Mouse (Mus musculus): ENCODE measurements at regions not wholly inside any gene's neighbourhood (a gene's known extent, or its start where the extent isn't known, plus 50 kb on each side); places are given as distances from the start of the nearest gene placed in this dataset.

DNA sequence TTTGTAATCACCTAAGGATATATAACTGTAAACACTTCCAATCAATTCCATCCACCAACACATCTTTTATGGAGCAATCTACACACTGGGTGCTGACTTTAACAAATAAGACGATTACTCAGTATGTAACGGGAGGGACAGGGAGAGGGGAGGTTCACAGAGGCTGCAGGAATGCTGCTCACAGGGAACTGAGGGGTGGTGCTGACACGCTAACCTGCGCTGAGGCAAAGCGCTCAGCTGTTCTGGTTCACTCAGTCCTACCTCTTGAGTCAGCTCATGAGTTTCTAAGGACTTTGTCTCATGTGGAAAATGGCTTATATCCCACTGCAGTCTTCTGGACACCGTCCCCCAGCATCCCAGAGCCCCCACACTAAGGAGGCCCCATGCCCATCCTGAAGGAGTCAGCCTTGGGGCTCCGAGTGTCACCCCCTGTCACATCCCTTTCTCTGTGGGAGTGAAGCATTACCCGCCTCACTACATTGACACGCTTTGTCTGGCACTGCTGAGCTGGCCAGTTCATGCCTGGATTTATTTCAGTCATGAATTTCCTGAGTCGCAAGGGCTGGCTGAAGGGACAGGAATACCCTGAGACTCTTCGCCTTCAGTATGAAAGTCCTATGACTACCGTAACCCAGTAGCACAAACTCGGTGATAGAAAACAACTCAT, 184.6 kb upstream of the Dynlrb2 start:
- DNase-seq (ENCODE audit: low read depth, low spot score), result no peak
- WGBS, result 81% methylated on average over 13 of the region's 13 CpGs

GRCm38 (mm10) chr8:116315410-116315809, 189.4 kb upstream of the Dynlrb2 start:
- 57% methylated on average over 5 of the region's 5 CpGs for WGBS
- no peak for DNase-seq (ENCODE audit: low read depth, low spot score)

- WGBS, result 85% methylated on average over 12 of the region's 12 CpGs
- no peak for DNase-seq (ENCODE audit: low read depth, low spot score)
Measured at GRCm38 (mm10) chr8:116314429-116315092, 190.2 kb upstream of the Dynlrb2 start.

GRCm38 (mm10) chr8:116298891-116299290, 205.9 kb upstream of the Dynlrb2 start:
- 94% methylated on average over 7 of the region's 7 CpGs for WGBS
- DNase-seq (ENCODE audit: low read depth, low spot score), result no peak

DNA sequence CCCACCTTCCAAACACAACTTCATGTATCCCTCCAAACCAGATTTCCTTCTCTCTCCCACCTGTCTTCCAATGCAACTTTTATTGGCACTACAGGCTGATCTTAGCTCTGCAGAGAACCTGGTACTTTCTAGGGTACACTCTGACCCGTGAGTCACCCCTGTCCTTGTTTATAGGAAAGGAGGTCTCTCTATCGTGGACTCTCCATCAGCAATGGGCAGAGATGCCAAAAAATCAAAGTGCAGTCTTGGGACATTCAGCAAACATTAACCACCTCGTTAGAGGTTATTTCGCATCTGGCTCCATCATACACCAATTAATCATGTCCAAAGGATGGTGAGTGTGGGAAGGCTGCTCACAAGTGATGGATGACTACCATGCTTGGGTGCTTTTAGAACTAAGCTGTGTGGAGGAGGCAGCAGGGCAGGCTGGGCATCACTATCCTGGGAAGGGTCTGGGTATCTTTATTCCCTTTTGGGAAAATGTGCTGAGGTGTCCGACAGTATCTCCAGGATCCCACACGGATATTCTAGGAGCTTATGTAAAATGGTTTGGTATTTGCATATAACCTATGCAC, 214.0 kb upstream of the Dynlrb2 start:
- 69% methylated on average over 6 of the region's 6 CpGs for WGBS
- DNase-seq (ENCODE audit: low read depth, low spot score), result no peak

GRCm38 (mm10) chr8:116289237-116289636, 215.5 kb upstream of the Dynlrb2 start:
- 90% methylated on average over 2 of the region's 2 CpGs for WGBS
- no peak for DNase-seq (ENCODE audit: low read depth, low spot score)

- DNase-seq (ENCODE audit: low read depth, low spot score), result no peak
Measured at GRCm38 (mm10) chr8:116283990-116284389, 220.8 kb upstream of the Dynlrb2 start.

DNA sequence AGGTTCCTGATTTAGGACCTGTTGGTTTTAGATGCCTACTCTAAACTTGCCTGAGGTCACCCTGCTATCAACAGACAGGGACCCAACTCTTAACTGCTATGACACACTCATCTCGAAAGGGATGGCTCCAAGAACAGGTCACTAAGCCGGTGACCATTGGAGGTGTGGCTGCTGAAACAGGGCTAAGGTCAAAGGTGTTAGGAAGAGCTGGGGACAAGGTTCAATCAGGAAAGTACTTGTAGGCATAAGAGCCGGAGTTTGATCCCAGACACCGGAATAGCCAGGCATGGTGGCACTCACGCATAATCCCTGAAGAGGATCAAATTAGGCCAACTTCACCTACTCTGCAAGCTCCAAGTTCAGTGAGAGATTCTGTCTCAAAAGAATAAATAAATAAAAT, 222.4 kb upstream of the Dynlrb2 start:
- no peak for DNase-seq (ENCODE audit: low read depth, low spot score)
- 62% methylated on average over 5 of the region's 5 CpGs for WGBS

More at GRCm38 (mm10) chr8:116283990-116284389, 220.8 kb upstream of the Dynlrb2 start:
- 25% methylated on average over 2 of the region's 3 CpGs for WGBS

DNA sequence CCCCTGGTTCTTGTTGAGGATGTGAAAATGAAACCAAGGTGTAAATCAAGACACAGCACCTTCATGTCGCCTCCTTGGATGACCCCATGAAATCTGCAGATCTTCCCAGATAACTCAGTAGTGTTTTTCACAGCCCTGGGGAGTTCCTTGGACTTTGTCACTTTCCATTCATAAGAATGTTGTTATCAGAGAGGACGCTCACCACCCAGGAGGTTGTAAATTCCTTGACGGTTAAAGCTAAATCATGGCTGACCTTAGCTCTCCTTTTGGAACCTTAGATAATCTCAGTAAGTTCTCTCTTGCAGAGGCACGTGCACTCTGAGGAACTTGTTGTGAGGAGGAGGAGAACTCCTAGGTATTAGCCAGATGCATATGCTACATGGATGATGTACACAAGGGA, 229.8 kb upstream of the Dynlrb2 start:
- peak; percentile 82 for DNase-seq (ENCODE audit: low read depth, low spot score)

GRCm38 (mm10) chr8:116271238-116271637, 233.5 kb upstream of the Dynlrb2 start:
- DNase-seq (ENCODE audit: low read depth, low spot score), result no peak
- 86% methylated on average over 6 of the region's 6 CpGs for WGBS

More for the DNA sequence above, 229.8 kb upstream of the Dynlrb2 start:
- WGBS, result 25% methylated on average over 4 of the region's 4 CpGs

GRCm38 (mm10) chr8:116269393-116269792, 235.4 kb upstream of the Dynlrb2 start:
- DNase-seq (ENCODE audit: low read depth, low spot score), result no peak

DNA sequence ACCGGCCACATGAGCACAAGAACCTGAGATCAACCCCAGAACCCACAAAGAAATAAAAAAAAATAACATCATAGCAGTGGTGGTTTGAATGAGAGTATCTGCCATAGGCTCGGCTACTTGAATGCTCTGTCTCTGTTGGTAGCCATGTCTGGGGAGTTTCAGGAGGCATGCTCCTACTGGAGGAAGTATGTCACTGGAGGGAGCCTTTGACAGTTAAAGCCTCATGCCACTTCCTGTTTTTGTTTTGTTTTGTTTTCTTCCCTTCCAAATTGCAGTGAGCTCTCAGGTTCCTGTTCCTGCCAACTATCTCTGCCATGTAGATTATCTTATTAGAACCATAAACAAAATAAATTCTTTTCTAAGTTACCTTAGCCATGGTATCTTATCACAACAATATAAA, 236.1 kb upstream of the Dynlrb2 start:
- no peak for DNase-seq (ENCODE audit: low read depth, low spot score)
- 94% methylated on average over 2 of the region's 2 CpGs for WGBS

DNA sequence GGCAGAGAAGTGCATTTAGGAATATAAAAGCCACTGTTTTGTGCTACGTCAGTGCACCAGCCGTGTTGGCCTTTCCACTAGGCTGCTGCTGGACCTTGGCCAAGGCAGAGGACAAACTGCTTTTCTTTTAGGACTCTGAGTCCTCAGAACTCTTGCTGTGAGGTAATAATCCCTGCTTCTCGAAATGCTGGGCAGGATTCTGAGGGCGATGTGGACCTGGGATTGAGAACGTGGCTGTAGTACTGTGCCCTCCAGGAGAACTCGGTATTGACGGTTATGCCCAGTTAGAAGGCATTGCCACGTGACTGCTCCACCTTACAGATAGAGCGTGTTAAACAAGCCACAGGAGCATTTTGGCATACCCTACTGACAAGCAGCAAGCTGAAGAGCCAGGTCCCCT, 236.6 kb upstream of the Dynlrb2 start:
- 61% methylated on average over 9 of the region's 9 CpGs for WGBS
- DNase-seq (ENCODE audit: low read depth, low spot score), result no peak

DNA sequence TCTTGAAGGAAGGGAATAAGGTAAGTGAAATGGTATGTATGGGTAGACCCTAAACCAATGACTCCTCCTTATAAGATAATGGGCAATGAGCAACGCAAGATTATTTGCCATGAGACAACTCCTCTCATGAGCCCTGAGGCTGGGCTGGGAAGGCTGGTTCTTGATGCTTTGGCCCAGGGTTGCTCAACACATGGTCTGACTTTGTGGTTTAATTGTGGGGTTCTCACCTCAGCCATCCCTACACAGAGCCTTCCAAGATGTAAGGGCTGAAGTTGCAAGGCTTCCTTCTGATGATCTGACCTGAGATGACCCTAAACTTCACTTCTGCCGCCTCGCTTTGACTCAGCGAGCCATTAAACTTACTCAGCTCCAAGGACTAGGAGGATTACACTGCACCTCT, 237.8 kb upstream of the Dynlrb2 start:
- 96% methylated on average over 4 of the region's 4 CpGs for WGBS
- no peak for DNase-seq (ENCODE audit: low read depth, low spot score)

GRCm38 (mm10) chr8:116265591-116265990, 239.2 kb upstream of the Dynlrb2 start:
- DNase-seq (ENCODE audit: low read depth, low spot score), result no peak

GRCm38 (mm10) chr8:116264078-116264477, 240.7 kb upstream of the Dynlrb2 start:
- DNase-seq (ENCODE audit: low read depth, low spot score), result peak; percentile 64
- 33% methylated on average over 3 of the region's 3 CpGs for WGBS

More at GRCm38 (mm10) chr8:116265591-116265990, 239.2 kb upstream of the Dynlrb2 start:
- 48% methylated on average over 3 of the region's 3 CpGs for WGBS

- 77% methylated on average over 2 of the region's 2 CpGs for WGBS
- DNase-seq (ENCODE audit: low read depth, low spot score), result no peak
Measured at GRCm38 (mm10) chr8:116261286-116261685, 243.5 kb upstream of the Dynlrb2 start.

DNA sequence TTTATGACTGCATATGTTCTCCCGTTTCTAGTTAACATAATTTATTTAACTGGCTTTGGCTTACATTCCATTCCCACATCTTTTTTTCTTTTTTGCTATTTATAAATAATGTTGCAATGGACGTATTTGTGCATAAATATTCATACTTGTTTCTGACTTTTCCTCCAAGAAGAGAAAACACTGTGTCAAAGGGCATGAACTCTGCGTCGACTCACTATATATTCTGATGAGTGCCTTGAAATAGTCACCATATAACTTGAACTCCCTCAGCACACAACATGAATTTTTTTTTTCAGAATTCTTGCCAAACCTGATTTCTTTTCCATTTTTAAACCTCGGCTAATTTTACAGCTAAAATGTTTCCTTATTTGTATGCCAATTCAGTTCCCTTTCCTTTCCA, 249.4 kb upstream of the Dynlrb2 start:
- WGBS, result 50% methylated on average over 5 of the region's 5 CpGs
- DNase-seq (ENCODE audit: low read depth, low spot score), result no peak

GRCm38 (mm10) chr8:116252455-116253216, 252.1 kb upstream of the Dynlrb2 start:
- no peak for DNase-seq (ENCODE audit: low read depth, low spot score)
- 63% methylated on average over 7 of the region's 7 CpGs for WGBS

- WGBS, result 80% methylated on average over 1 of the region's 1 CpGs
- DNase-seq (ENCODE audit: low read depth, low spot score), result no peak
Measured at GRCm38 (mm10) chr8:116248398-116248797, 256.4 kb upstream of the Dynlrb2 start.

Data from large intestine, adult 2 months (tissue).